Mouse (Mus musculus) gastrocnemius, postnatal 36 days (tissue): ENCODE results near the gene Fst. TPM values are rescaled to one million over a fixed set of nuclear protein-coding genes. Genes with fewer than 3 reads are reported as not detected.

Source experiments
- DNase-seq, 2 experiments: peaks; one replicate each; pipeline ENCODE4 v3.0.0; 2022
- intact Hi-C: fragments of 180-260 bp; cut with DNase I; formaldehyde crosslinking; loops from one replicate; pipeline ENCODE4 v1.15.1; 2025
- total RNA-seq, 2 experiments: library from RNA; stranded (reverse); gene quantifications; 2 replicates each; pipeline ENCODE4 v1.2.3; 2021

Gene Fst
- total RNA-seq, 2 experiments from 2014 or later = 2.9 to 4.6 TPM

DNA sequence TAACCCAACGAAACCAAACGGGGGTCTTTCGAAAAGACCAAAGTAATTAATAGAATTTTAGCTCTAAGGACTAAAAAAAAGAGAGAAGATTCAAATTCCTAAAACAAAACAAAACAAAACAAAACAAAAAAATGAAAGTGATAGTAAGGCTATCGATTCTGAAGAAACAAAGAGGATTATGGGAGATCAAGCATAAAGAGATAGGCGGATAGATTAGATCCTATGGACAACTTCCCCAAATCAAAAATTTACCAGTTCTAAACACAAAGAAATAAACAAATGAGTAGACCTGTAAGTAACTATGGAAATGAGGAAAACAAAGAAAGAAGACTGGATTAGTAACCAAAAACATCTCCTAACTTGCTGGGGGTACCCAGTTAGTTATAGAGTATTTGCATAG is 33.5 kb downstream of the Fst start:
- intact Hi-C loops = no loop called here
- DNase-seq = no peak

DNA sequence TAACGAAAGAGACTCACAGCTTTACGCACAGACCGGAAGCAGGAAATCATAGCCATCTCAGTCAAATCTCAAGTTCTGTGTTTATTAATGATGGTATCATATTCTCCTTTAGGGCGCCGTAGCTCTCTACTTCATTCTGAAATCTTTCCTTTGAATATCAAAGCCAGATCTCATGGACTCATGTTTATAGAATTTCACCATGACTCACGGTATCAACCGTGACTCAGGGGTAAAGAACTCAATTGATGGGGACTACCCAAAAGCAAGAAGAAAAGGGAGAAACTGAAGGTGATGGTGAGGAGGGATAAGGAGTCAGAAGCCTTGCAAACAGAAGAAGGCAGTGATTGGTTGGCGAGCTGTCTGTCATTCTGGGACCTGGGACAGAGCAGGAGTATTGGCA is 38.5 kb downstream of the Fst start:
- intact Hi-C loops = no loop called here
- no peak for DNase-seq

GRCm38 (mm10) chr13:114419364-114419763 is 39.4 kb downstream of the Fst start:
- no peak for DNase-seq
- intact Hi-C loops = no loop called here

- DNase-seq = no peak
- intact Hi-C loops = no loop called here
Measured at GRCm38 (mm10) chr13:114412326-114412725, 46.4 kb downstream of the Fst start.

DNA sequence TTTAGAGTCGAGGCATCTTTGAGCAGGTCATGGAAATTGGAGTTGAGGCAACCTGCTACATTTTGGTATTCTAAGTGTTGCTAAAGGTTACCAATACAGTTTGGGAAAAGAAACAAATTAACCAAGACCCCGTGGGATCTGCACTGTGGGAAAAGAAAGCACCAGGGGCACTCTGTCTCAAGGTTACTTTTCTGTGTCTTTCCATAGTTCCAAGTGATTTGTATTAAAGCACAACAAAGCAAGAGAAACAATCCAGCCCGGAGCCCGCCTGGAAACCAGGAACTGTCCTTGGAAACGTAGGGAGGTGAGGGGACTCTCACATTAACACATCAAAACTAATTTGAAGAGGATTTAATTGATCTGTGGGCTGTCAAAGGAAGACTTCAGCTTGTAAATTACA is 51.9 kb downstream of the Fst start:
- intact Hi-C loops = no loop called here
- no peak for DNase-seq

GRCm38 (mm10) chr13:114406424-114406823 is 52.3 kb downstream of the Fst start:
- intact Hi-C loops = no loop called here
- DNase-seq = no peak

GRCm38 (mm10) chr13:114405100-114405715 is 53.5 kb downstream of the Fst start:
- intact Hi-C loops = no loop called here

More at GRCm38 (mm10) chr13:114405100-114405715, 53.5 kb downstream of the Fst start:
- peak in 1 of 2 experiments; percentile 23 for DNase-seq

Other genes with a start within 250 kb of the Fst start
- 100 to 1,000 TPM; 332 to 337 TPM for gene Ndufs4, start 70.7 kb downstream of the Fst start, total RNA-seq